9 mouse cellular contexts compared by ENCODE assay signal in the genomic region with DNA sequence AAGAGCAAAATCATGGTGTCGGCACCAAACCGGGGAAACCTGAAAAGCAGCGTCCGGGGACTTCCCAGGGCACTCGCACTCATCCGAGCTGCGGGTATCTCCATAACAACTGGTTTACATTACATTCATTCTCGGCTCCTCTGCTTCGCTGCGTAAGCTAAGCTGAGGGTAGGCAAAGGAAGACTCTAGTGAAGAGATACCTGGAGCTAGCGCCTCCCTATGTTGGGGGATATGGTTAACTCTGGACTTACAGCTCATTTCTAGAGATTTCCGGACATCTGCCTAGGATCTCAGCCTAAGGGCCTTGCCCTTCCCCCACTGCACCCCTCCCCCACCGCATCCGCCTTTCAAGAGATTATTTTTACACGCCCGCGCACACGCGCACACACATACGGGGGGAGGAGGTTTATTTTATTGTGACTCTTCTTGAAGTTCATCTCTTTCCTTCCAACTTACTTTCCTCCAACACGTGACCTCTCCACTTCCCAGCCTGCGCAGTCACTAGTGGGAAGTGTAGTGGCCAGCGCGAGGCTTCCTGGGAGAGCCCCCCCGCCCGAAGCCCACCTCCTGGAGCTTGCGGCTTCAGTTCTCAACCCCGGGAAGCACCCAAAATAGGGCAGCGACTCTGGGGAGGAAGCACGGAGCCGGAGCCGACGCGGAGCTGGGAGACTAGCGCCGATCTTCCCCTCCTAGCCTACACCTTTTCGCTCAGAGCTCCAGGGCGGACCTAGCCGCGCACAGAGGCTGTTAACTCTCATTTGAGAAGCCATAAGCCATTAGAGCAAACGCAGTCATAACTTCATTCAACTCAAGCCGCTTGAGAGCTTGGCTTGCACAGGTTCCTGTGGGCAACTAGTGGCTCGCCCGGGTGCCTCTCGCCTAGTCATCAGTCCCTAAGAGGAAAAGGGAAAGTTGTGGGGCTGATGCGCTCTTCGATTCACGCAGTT. TPM values are rescaled to one million over a fixed set of nuclear protein-coding genes. Genes with fewer than 3 reads are reported as not detected.
DNase-seq lines count a peak whose midpoint lies in the region; ATAC-seq and TF ChIP-seq lines count a peak whose summit lies in the region.
"Had no signal": no experiment of that assay in that cellular context is flagged by ENCODE, and none has a peak within 500 bp of the region (broad histone marks: within the 10 kb centered on the region; RNA-seq: fewer than 3 reads in every experiment).

No protein-coding gene starts in this region.

- H3K36me3 ChIP-seq in kidney, postnatal 0 days (ENCODE audit: insufficient read depth, low read length): no peaks in the 10 kb centered on the region
- H3K36me3 ChIP-seq in embryonic facial prominence, embryonic 15.5 days: no peaks in the 10 kb centered on the region
- no peaks in the 10 kb centered on the region for H3K36me3 ChIP-seq in limb, embryonic 10.5 days
- no peaks in the 10 kb centered on the region for H3K36me3 ChIP-seq in thymus, adult 2 months (ENCODE audit: control insufficient read depth, insufficient read depth, low read length)

- no peak overlapping the region for H3K27ac ChIP-seq in kidney, postnatal 0 days
- no peak overlapping the region for H3K27ac ChIP-seq in embryonic facial prominence, embryonic 15.5 days (replicated peaks)
- no peak overlapping the region for H3K27ac ChIP-seq in limb, embryonic 10.5 days
- no peak overlapping the region for H3K27ac ChIP-seq in thymus, adult 2 months (ENCODE audit: control insufficient read depth, insufficient read depth, low read length)
- H3K27ac ChIP-seq: liver, embryonic 14.5 days had no signal

- TF ChIP-seq CTCF in kidney, postnatal 0 days (IDR thresholded peaks at IDR 0.05; ENCODE audit: low read depth): no peak
- no peak for TF ChIP-seq CTCF in thymus, adult 2 months (IDR thresholded peaks at IDR 0.05; ENCODE audit: borderline replicate concordance, control insufficient read depth, extremely low read depth, insufficient read depth, low read length, poor library complexity)

- H3K27me3 ChIP-seq in kidney, postnatal 0 days (ENCODE audit: insufficient read depth, low read length): peaks cover 58% of the 10 kb centered on the region
- H3K27me3 ChIP-seq in embryonic facial prominence, embryonic 15.5 days: peaks cover 57% of the 10 kb centered on the region
- H3K27me3 ChIP-seq in limb, embryonic 10.5 days (ENCODE audit: low read depth, poor library complexity, severe bottlenecking): peaks cover 53% of the 10 kb centered on the region
- H3K27me3 ChIP-seq in thymus, adult 2 months (ENCODE audit: control insufficient read depth, insufficient read depth, low read length): peaks cover 4% of the 10 kb centered on the region; the same call in 1 of the 2 replicates

- peak overlapping the region; percentile 44 for H3K4me2 ChIP-seq in kidney, postnatal 0 days (ENCODE audit: low read length)
- H3K4me2 ChIP-seq in embryonic facial prominence, embryonic 15.5 days (replicated peaks): peak overlapping the region; percentile 65

- H3K9me3 ChIP-seq in kidney, postnatal 0 days (replicated peaks; ENCODE audit: low read length): no peaks in the 10 kb centered on the region
- H3K9me3 ChIP-seq in embryonic facial prominence, embryonic 15.5 days (replicated peaks): no peaks in the 10 kb centered on the region
- H3K9me3 ChIP-seq in limb, embryonic 10.5 days (replicated peaks): no peaks in the 10 kb centered on the region

- no peak overlapping the region for H3K9ac ChIP-seq in kidney, postnatal 0 days (ENCODE audit: low read depth, low read length)
- no peak overlapping the region for H3K9ac ChIP-seq in embryonic facial prominence, embryonic 15.5 days
- H3K9ac ChIP-seq: liver, embryonic 14.5 days had no signal

- peaks cover 7% of the 10 kb centered on the region; the same call in 1 of the 2 replicates for H3K4me1 ChIP-seq in kidney, postnatal 0 days (replicated peaks; ENCODE audit: insufficient read depth, low read length)
- peaks cover 30% of the 10 kb centered on the region for H3K4me1 ChIP-seq in embryonic facial prominence, embryonic 15.5 days
- peaks cover 37% of the 10 kb centered on the region for H3K4me1 ChIP-seq in limb, embryonic 10.5 days
- no peaks in the 10 kb centered on the region for H3K4me1 ChIP-seq in thymus, adult 2 months (replicated peaks; ENCODE audit: control insufficient read depth, insufficient read depth, low read length)

- 0 out of 2 replicates have a peak overlapping the region, but pooled peaks have one; percentile 12 for H3K4me3 ChIP-seq in kidney, postnatal 0 days (replicated peaks; ENCODE audit: low read depth, low read length)
- H3K4me3 ChIP-seq in embryonic facial prominence, embryonic 15.5 days (replicated peaks): peak overlapping the region; percentile 36
- H3K4me3 ChIP-seq in limb, embryonic 10.5 days: peak overlapping the region; percentile 49
- H3K4me3 ChIP-seq in thymus, adult 2 months (ENCODE audit: control insufficient read depth, insufficient read depth, low read length): no peak overlapping the region

- TF ChIP-seq POLR2A in thymus, adult 2 months (IDR thresholded peaks at IDR 0.05; ENCODE audit: control insufficient read depth, extremely low read depth, insufficient read depth, low read length, poor library complexity): no peak

- DNase-seq in kidney, postnatal 0 days (ENCODE audit: low spot score): no peak
- no peak for DNase-seq in kidney, adult 18-20 months
- peak; percentile 60 for DNase-seq in brain, adult 2 months (ENCODE audit: low read depth, low spot score)
- peak; percentile 53 for DNase-seq in limb, embryonic 10.5 days (ENCODE audit: low spot score)
- peak; percentile 15 for DNase-seq in right cerebral cortex, postnatal 14 days
- no peak for DNase-seq in adrenal gland, postnatal 25 days
- no peak for DNase-seq in thymus, adult 2 months

- WGBS in kidney, postnatal 0 days: under 1% methylated on average over 48 of the region's 48 CpGs
- under 1% methylated on average over 48 of the region's 48 CpGs for WGBS in embryonic facial prominence, embryonic 15.5 days
- WGBS in limb, embryonic 10.5 days: under 1% methylated on average over 48 of the region's 48 CpGs
- 5% methylated on average over 48 of the region's 48 CpGs for WGBS in thymus, adult 2 months

- ATAC-seq in kidney, postnatal 0 days (replicated peaks; ENCODE audit: low FRiP score, low read depth): no peak; the same call in 1 of the 2 replicates
- ATAC-seq in embryonic facial prominence, embryonic 15.5 days (ENCODE audit: insufficient number of reproducible peaks, low FRiP score, low TSS enrichment, low read depth): no peak

RNA-seq across cellular contexts. Expression of a gene that starts 0.7 kb away (rescaled TPM):
- polyA plus RNA-seq in kidney, postnatal 0 days (2015; fragmentation: Nextera tagmentation; extraction: Ambion mirVana): 0.93 and 0.95 TPM in 2 replicates
- polyA plus RNA-seq in embryonic facial prominence, embryonic 15.5 days (2015; fragmentation: Nextera tagmentation; extraction: Ambion mirVana): 3.2 and 4.2 TPM in 2 replicates
- 2.4 and 5.3 TPM in 2 replicates for polyA plus RNA-seq in limb, embryonic 10.5 days (2016; fragmentation: Nextera tagmentation; extraction: Ambion mirVana)
- total RNA-seq in adrenal gland, postnatal 25 days (2021): 0.21 TPM in 1 of 2 replicates, not detected in the other
- polyA plus RNA-seq in thymus, adult 2 months (2012; rRNA removed): 0.17 and 0.24 TPM in 2 replicates

Comparison
In these comparisons a context has a peak if more than half of its experiments do, and no peak if none do; other contexts are left out.
1. DNase-seq: peak in brain, adult 2 months (single experiment), limb, embryonic 10.5 days (single experiment) and right cerebral cortex, postnatal 14 days (single experiment); none in kidney, postnatal 0 days (single experiment), kidney, adult 18-20 months (single experiment), adrenal gland, postnatal 25 days (single experiment) and thymus, adult 2 months (single experiment).